Mouse (Mus musculus): ENCODE results near the gene Sec11a.
"Not testable (repeated sequence)": the region's sequence is repeated elsewhere in the genome, so short reads cannot be mapped to it uniquely, and the experiment has no call there.

- TF ChIP-seq EP300, CTCF (IDR thresholded peaks at IDR 0.05; ENCODE audit: low read depth): not testable (repeated sequence)
These were observed 10.3 kb downstream of the Sec11a start for GRCm38 (mm10) chr7:80937304-80937666.
